Mouse (Mus musculus): Measurements from ENCODE around the gene Nav2.

Nav2 gene

GRCm38 (mm10) chr7:49533571-49533970, 625.1 kb downstream of the Nav2 start:
- in situ Hi-C loops (cut with MboI; ENCODE audit: low pct_unique_long_range_greater_than_20kb in 1 of 2, low sequenced_read_pairs in 2 of 2, unreplicated experiment in 1 of 2) = no loop called here

GRCm38 (mm10) chr7:49534208-49534607, 625.7 kb downstream of the Nav2 start:
- in situ Hi-C loops (cut with MboI; ENCODE audit: low pct_unique_long_range_greater_than_20kb in 1 of 2, low sequenced_read_pairs in 2 of 2, unreplicated experiment in 1 of 2) = no loop called here

GRCm38 (mm10) chr7:49538360-49538759, 629.8 kb downstream of the Nav2 start:
- in situ Hi-C loops (cut with MboI; ENCODE audit: low pct_unique_long_range_greater_than_20kb in 1 of 2, low sequenced_read_pairs in 2 of 2, unreplicated experiment in 1 of 2) = loop anchor here in 1 of 2 experiments (5.0 kb wide), 1 partner anchor 41 kb away; no protein-coding TSS in a partner anchor

- in situ Hi-C loops (cut with MboI; ENCODE audit: low pct_unique_long_range_greater_than_20kb in 1 of 2, low sequenced_read_pairs in 2 of 2, unreplicated experiment in 1 of 2) = no loop called here
Measured at GRCm38 (mm10) chr7:49540181-49540580, 631.7 kb downstream of the Nav2 start.

- in situ Hi-C loops (cut with MboI; ENCODE audit: low pct_unique_long_range_greater_than_20kb in 1 of 2, low sequenced_read_pairs in 2 of 2, unreplicated experiment in 1 of 2) = no loop called here
Measured at GRCm38 (mm10) chr7:49542135-49542534, 633.6 kb downstream of the Nav2 start.

GRCm38 (mm10) chr7:49544775-49545705, 636.5 kb downstream of the Nav2 start:
- in situ Hi-C loops (cut with MboI; ENCODE audit: low pct_unique_long_range_greater_than_20kb in 1 of 2, low sequenced_read_pairs in 2 of 2, unreplicated experiment in 1 of 2) = no loop called here

GRCm38 (mm10) chr7:49545706-49546097, 637.2 kb downstream of the Nav2 start:
- in situ Hi-C loops (cut with MboI; ENCODE audit: low pct_unique_long_range_greater_than_20kb in 1 of 2, low sequenced_read_pairs in 2 of 2, unreplicated experiment in 1 of 2) = no loop called here

- in situ Hi-C loops (cut with MboI; ENCODE audit: low pct_unique_long_range_greater_than_20kb in 1 of 2, low sequenced_read_pairs in 2 of 2, unreplicated experiment in 1 of 2) = no loop called here
Measured at GRCm38 (mm10) chr7:49548397-49548796, 639.9 kb downstream of the Nav2 start.

GRCm38 (mm10) chr7:49553236-49553981, 644.9 kb downstream of the Nav2 start:
- in situ Hi-C loops (cut with MboI; ENCODE audit: low pct_unique_long_range_greater_than_20kb in 1 of 2, low sequenced_read_pairs in 2 of 2, unreplicated experiment in 1 of 2) = no loop called here

- in situ Hi-C loops (cut with MboI; ENCODE audit: low pct_unique_long_range_greater_than_20kb in 1 of 2, low sequenced_read_pairs in 2 of 2, unreplicated experiment in 1 of 2) = no loop called here
Measured at GRCm38 (mm10) chr7:49558240-49558640, 649.7 kb downstream of the Nav2 start.

- in situ Hi-C loops (cut with MboI; ENCODE audit: low pct_unique_long_range_greater_than_20kb in 1 of 2, low sequenced_read_pairs in 2 of 2, unreplicated experiment in 1 of 2) = no loop called here
Measured at GRCm38 (mm10) chr7:49558895-49559294, 650.4 kb downstream of the Nav2 start.

- in situ Hi-C loops (cut with MboI; ENCODE audit: low pct_unique_long_range_greater_than_20kb in 1 of 2, low sequenced_read_pairs in 2 of 2, unreplicated experiment in 1 of 2) = no loop called here
Measured at GRCm38 (mm10) chr7:49560012-49560411, 651.5 kb downstream of the Nav2 start.

GRCm38 (mm10) chr7:49562404-49562803, 653.9 kb downstream of the Nav2 start:
- in situ Hi-C loops (cut with MboI; ENCODE audit: low pct_unique_long_range_greater_than_20kb in 1 of 2, low sequenced_read_pairs in 2 of 2, unreplicated experiment in 1 of 2) = no loop called here

- in situ Hi-C loops (cut with MboI; ENCODE audit: low pct_unique_long_range_greater_than_20kb in 1 of 2, low sequenced_read_pairs in 2 of 2, unreplicated experiment in 1 of 2) = no loop called here
Measured at GRCm38 (mm10) chr7:49562851-49563250, 654.3 kb downstream of the Nav2 start.

GRCm38 (mm10) chr7:49565084-49565483, 656.6 kb downstream of the Nav2 start:
- in situ Hi-C loops (cut with MboI; ENCODE audit: low pct_unique_long_range_greater_than_20kb in 1 of 2, low sequenced_read_pairs in 2 of 2, unreplicated experiment in 1 of 2) = no loop called here

GRCm38 (mm10) chr7:49565798-49566197, 657.3 kb downstream of the Nav2 start:
- in situ Hi-C loops (cut with MboI; ENCODE audit: low pct_unique_long_range_greater_than_20kb in 1 of 2, low sequenced_read_pairs in 2 of 2, unreplicated experiment in 1 of 2) = no loop called here

GRCm38 (mm10) chr7:49567346-49568034, 659.0 kb downstream of the Nav2 start:
- in situ Hi-C loops (cut with MboI; ENCODE audit: low pct_unique_long_range_greater_than_20kb in 1 of 2, low sequenced_read_pairs in 2 of 2, unreplicated experiment in 1 of 2) = no loop called here

GRCm38 (mm10) chr7:49569646-49570045, 661.1 kb downstream of the Nav2 start:
- in situ Hi-C loops (cut with MboI; ENCODE audit: low pct_unique_long_range_greater_than_20kb in 1 of 2, low sequenced_read_pairs in 2 of 2, unreplicated experiment in 1 of 2) = no loop called here

GRCm38 (mm10) chr7:49571606-49572005, 663.1 kb downstream of the Nav2 start:
- in situ Hi-C loops (cut with MboI; ENCODE audit: low pct_unique_long_range_greater_than_20kb in 1 of 2, low sequenced_read_pairs in 2 of 2, unreplicated experiment in 1 of 2) = no loop called here

Data from mouse embryonic stem cell (cell line).